Mouse (Mus musculus): Measurements from ENCODE around the gene Slc39a7.

Gene Slc39a7

DNA sequence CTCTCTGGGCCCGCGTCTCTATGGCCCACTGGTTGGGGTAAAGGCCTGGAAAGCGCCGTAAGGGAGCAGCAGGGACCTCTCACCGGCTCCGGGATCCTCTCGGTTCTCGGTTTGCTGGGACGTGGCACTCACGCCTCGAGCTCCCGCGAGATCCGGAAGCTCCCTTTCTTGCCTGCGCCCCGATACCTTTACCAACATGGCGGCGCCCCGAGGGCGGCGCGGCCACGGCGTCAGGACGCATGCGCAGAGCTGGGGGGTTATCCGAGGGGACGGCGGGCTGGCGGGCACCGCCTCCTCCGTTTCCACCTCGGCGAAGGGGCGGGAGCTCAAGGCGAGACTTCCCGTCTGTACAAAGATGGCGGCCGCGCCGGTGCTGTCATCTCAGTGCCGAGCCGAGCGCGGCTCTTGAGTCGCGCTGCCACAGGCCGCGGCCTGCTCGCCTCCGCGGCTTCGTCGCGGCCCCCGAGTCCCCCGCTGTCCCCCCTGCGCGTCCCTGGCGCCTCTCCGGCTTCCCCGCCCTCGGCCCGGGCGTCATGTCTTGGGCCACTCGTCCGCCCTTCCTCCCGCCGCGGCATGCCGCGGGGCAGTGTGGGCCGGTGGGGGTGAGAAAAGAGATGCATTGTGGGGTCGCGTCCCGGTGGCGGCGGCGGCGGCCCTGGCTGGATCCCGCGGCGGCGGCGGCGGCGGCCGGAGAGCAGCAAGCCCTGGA lies at the start of gene Slc39a7, which contains the start of gene Rxrb:
Gene Slc39a7, minus strand, starts transcription at position 218 of the 709 bp plus-strand sequence.
Gene Rxrb, plus strand, starts transcription at position 348 of the 709 bp plus-strand sequence.
- peak; percentile 96 for DNase-seq (ENCODE audit: low read depth, low spot score)

DNA sequence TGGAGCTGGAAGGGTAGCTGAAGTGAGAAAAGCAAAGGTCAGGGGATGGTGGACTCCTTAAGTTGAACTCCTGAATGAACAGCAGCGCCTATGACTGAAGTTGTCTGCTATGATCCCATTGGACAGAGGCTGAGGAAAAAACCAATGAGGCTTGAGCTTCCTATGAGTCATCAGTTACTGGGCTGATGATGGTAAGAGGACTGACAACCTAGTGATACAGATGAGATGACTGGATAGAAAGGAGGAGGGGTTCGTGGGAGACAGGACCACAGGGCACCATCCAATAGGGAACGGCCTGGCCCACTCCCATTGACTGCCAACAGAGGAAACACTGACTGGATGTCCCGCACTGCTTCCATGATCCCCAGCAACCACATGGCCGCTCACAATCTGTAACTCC lies 48.1 kb upstream of the Slc39a7 start:
- peak; percentile 71 for DNase-seq (ENCODE audit: low read depth, low spot score)

DNA sequence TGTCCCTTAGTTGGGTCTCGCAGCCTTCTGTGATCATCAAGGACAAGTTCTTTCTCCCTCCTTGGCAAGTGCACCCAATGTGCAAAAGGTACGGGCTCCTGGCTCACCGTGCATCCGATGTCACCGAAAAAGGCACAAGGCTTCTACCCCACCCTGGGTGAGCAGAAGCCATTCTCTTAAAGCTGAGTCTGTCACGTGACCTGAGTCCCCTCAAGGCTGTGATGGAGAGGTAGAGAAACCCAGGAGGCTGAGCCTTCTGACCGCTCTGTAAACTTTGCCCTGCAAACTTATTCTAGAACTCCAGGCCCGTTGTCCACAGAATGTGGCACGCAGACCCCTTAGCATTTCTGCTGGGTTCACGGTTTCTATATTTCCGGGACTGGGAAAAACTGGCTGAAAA lies 47.5 kb upstream of the Slc39a7 start:
- DNase-seq (ENCODE audit: low read depth, low spot score) = no peak

DNA sequence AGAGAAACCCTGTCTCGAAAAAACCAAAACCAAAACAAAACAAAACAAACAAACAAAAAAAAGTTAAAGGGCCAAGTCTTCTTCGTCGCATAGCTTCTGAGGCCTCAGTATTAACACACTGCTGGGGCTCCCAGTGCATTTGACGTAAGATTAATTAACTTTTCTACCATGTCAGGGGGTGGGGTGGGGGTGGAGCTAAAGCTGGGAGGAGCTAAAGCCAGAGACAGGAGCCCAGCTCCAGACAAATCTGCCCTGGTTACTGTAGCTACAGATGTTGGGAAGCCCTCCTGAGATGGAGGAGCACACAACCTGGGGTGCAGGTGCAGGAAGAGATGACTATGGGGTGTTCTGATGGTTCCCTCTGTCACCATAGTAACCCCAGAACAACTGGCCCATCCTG lies 46.7 kb upstream of the Slc39a7 start:
- no peak for DNase-seq (ENCODE audit: low read depth, low spot score)

DNA sequence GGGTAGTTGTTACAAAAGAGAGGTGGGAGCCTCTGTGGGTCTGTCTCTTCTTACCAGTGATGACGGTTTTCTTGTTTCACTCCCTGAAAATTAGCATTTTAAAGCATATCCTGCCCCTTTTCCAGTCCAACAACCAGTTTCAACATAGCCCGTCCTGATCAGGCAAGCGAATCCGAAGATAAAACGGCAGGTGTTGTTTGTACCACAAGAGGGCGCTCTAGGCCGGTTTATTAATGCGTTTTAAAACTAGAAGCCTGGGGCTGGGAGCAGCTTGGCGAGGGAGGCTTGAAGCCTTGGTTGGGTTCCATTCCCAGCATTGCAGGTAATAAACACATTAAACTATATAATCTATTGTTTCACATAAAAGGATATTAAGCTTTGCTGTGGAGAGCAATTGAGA lies 46.1 kb upstream of the Slc39a7 start:
- peak; percentile 93 for DNase-seq (ENCODE audit: low read depth, low spot score)

DNA sequence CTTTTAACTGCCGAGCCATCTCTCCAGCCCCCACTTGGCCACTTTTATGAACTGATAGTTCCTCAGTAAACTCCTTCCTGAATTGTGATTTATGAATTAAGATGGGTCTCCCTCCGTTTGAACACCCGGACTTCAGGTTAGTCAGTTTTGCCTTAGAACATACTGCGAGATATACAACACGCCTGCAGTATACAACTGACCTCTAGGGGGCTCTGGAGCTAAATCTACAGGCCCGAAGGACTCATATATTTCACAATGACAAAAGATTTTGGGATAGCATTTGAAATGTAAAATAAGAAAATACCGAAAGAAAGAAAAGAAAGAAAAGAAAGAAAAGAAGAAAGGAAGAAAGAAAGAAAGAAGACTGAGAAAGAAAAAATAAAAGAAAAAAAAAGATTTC lies 43.8 kb upstream of the Slc39a7 start:
- DNase-seq (ENCODE audit: low read depth, low spot score) = peak; percentile 84

DNA sequence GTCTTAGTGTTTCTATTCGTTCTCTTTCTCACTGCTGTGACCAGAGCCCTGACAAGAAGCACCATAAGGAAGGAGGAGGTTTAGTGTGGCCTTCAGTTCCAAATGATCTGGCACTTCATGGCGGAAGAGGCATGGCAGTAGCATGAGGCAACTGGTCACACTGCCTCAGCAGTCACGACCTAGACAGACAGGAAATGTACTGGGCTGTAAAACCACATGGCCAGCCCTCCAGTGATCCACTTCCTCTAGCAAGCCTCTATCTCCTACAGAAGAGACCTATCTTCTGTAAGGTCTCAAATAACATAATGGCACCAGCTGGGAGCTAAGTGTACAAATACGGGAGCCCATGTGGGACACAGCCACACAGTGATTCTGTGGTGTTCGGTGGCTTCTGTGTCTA lies 40.6 kb upstream of the Slc39a7 start:
- DNase-seq (ENCODE audit: low read depth, low spot score) = no peak

DNA sequence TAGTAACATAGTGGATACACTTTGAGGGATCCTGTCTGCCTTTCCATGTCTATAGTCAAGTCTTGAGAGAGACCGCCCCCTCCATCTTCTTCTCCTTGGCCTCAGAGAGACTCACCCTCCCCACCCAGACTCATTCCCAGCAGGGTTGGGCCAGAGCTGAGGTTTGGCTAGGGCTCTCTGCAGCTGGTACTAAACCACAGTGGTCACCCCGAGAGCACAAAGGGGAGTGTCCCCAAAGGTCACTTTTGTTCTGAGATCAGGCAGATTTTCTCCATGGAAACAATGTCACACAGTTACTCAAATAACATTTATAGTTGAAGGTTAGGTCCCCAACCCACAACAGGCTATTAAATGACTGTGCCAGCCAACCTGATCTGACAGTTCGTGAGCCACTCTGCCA lies 37.4 kb upstream of the Slc39a7 start:
- no peak for DNase-seq (ENCODE audit: low read depth, low spot score)

DNA sequence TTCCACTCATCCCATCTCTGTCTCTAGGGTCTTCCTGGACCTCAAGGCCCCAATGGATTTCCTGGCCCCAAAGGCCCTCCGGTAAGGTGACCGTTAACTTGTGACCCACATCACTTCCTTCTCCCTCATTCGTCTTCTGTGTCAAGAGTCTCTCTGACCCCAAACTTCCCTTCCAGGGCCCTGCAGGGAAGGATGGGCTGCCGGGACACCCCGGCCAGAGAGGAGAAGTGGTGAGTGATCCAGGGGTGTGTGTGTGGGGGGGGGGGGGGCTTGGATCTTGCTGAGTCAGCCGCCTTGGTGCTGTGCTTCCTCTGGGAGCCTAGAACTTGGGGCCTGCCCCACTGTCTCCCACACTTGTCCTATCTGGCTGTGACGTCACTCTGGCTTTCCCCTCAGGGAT lies 25.7 kb upstream of the Slc39a7 start:
- no peak for DNase-seq (ENCODE audit: low read depth, low spot score)

DNA sequence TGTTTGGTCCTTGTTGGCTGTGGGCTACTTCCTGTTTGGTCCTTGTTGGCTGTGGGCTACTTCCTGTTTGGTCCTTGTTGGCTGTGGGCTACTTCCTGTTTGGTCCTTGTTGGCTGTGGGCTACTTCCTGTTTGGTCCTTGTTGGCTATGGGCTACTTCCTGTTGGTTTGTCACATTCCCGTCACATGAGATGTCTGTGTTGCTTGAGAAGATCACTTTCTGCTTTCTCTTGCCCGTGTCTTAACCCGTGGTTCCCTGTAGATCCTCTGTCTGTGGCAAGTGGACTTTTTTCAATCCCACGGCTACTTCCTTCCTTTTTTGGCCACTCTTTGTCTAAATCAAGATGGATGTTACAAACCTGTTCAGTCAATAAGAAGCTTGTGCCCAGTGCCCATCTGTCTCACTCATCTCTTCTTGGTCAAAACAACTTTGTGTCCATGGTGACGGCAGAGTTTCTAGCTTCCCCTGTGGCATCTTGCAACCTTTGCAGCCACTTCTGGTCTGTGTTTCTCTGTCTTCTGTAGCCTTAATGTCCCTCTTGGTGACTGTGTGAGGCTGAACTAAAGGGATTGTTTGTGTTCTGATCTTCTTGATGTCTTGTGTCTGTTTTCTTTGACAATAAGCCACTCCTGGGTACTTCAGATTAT lies 16.0 kb upstream of the Slc39a7 start:
- DNase-seq (ENCODE audit: low read depth, low spot score) = no peak

DNA sequence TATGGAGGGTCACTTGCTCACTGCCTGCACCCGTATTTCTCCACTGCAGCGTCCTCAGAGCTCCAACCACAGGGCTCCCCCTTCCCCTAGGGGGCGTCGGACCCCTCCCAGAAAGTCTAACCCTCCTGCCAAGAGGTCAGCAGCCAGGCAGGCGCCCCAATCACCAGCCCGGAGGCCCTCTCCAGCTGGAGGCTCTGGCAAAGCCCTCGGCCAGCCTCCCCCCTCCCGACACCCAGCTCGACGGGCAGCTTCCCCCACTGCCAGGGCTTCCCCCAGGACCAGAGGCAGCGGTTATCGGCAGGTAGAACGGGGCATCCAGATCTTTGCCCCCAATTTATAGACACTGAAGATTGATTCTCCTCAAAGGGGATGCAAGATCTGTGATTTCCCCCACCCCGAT lies 14.5 kb upstream of the Slc39a7 start:
- DNase-seq (ENCODE audit: low read depth, low spot score) = no peak

DNA sequence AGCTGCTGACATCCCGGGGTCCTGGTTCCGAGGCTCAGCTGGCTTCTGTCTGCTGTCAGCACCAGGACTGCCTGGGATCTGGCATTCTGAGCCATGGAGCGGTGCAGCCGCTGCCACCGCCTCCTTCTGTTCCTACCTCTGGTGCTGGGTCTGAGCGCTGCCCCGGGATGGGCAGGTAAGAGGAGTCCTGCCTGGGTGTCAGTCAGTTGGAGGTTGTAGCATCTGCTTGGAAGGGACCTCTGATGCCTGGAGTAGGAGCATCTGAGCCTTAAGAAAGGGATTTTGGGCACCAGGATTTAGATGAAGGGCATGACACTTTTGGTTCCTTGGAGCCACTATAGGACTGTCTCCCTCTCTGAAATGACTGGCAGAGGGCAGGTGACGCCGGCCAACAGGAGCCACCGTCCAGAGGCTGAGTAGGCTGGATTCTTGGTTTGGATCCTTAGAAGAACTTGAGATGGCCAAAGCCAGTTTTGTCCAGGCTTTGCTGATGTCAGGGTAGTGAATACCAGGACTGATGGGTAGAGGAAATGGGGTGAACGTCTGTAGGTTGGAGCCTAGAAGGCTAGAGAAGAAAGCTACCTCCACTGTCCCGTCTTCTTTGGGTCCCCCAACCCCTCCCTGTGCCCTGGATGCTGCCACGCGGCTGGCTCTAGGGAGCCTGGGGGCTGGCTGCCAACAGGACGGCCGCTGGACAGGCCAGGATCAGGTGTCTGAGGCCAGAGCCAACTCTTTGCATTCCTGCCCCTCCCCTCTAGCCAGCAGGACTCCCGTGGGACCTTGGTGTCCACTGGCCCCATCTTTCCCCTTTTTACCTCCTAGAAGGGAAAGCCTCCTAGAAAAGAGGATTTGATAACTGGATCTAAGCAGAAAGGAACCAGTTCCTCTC lies 8.3 kb upstream of the Slc39a7 start:
- DNase-seq (ENCODE audit: low read depth, low spot score) = peak; percentile 71

DNA sequence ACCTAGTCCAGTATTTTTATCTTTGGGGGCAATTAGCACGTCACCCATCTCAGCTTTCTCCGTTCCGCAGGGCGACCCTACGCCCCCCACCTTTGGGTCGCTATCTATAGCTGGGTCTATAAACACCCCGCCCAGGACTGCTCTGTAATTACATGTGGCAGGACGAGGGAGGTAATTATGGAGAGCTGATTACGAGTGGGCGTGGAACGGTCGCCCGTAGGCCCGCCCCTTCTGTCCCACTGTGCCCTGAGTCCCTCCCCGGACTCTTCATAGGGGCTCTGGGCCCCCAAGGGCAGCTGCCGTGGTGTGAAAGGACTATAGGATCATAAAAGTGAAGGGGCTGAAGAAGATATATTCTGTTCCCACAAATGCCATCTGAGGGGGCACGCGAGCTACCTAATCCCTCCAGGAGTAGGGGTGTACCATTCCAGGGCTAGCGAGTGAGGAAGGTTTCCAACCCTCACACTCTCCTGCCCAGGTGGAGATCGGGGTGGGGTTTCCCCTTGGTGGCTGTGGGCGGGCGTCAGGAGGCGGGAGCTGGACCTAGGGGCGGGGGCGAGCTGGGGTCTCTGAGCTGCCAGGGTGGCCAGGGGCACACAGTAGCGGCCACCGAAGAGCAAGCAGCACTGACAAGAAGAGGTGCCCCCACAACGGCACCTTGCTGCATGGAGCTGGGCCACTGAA lies 7.5 kb upstream of the Slc39a7 start, which contains the start of gene Col11a2:
Gene Col11a2, plus strand, starts transcription at position 560 of the 684 bp plus-strand sequence.
- DNase-seq (ENCODE audit: low read depth, low spot score) = no peak

DNA sequence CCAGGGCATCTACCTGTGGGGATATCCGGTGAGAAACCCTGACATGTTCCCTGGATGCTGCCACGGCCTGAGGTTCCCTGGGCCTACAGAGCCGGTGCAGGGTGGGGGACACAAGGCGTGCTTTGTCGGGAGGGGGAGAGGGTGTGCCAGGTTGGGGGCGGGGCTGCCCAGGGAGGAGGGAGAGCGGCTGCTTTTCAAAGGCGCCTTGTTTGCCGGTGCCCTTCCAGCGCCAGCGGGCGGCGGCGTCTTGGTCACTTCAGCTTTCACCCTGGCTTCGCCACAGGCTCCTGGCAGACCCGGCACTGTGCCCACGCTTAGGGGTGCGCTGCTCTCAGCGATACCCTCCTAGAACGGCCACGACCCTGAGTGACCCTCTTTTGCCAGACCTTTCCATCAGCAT lies 7.0 kb upstream of the Slc39a7 start:
- no peak for DNase-seq (ENCODE audit: low read depth, low spot score)

DNA sequence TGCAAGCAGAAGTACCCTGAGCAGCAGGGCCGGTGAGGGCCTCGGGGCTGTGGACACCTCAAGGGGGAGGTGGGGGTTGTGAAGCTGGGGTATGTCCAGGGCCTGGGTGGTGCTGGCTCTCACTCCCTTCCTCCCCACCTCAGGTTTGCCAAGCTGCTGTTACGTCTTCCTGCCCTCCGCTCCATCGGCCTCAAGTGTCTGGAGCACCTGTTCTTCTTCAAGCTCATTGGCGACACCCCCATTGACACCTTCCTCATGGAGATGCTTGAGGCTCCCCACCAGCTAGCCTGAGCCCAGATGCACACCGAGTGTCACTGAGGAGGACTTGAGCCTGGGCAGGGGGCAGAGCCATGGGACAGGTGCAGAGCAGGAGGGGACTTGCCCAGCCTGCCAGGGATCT lies 5.8 kb upstream of the Slc39a7 start:
- DNase-seq (ENCODE audit: low read depth, low spot score) = no peak

DNA sequence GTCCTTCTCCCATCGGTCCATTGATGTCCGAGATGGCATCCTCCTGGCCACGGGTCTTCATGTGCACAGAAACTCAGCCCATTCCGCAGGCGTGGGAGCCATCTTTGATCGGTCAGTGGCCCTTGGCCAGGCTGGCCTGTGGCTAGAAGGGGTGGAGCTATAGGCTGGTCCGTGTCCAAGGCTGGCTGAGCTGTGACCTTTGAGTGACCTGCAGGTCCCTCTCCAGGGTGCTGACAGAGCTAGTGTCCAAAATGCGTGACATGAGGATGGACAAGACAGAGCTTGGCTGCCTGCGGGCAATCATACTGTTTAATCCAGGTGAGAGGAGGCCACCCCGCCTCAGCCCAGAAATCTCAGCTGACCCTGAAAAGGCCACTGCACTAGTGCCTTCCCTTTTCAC lies 5.2 kb upstream of the Slc39a7 start:
- DNase-seq (ENCODE audit: low read depth, low spot score) = no peak

DNA sequence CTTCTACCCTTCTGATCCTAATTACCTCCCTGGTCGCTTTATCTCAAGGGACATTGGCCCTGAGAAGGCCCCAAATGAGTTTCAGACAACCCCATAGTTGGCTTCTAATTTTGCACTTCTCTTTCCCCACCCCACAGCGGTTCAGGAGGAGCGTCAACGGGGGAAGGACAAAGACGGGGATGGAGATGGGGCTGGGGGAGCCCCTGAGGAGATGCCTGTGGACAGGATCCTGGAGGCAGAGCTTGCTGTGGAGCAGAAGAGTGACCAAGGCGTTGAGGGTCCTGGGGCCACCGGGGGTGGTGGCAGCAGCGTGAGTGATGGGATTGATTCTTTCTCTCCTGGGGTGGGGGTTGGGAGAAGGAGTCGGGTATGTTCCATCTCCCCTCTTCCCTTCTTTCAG lies 4.0 kb upstream of the Slc39a7 start:
- no peak for DNase-seq (ENCODE audit: low read depth, low spot score)

DNA sequence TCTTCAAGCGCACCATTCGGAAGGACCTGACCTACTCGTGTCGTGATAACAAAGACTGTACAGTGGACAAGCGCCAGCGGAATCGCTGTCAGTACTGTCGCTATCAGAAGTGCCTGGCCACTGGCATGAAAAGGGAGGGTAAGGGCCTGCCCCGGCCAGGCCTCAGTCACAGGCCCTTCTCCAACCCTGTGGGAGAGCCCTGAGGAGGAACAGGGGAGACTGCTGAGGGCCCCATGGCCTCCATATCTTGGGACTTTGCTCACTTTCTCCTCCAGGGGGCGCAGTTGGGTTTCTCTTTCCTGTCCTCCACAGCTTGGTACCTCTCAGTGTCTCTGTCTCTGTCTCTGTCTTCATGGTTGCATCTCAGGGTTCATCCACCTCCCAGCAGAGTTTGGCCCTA lies 2.6 kb upstream of the Slc39a7 start:
- peak; percentile 88 for DNase-seq (ENCODE audit: low read depth, low spot score)

DNA sequence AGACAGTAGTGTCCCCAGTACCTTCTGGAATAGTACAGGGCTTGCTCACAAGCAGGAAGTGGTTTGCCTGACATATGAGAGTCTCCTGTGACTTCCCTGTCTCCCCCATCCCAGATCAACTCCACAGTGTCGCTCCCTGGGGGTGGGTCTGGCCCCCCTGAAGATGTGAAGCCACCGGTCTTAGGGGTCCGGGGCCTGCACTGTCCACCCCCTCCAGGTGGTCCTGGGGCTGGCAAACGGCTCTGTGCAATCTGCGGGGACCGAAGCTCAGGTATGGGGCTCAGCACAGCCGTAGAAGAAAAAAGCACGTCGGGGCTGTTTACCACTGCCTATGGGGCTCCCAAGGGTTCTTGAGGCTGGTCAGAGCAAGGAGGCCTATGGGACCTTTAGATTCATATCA lies 2.0 kb upstream of the Slc39a7 start:
- DNase-seq (ENCODE audit: low read depth, low spot score) = no peak

DNA sequence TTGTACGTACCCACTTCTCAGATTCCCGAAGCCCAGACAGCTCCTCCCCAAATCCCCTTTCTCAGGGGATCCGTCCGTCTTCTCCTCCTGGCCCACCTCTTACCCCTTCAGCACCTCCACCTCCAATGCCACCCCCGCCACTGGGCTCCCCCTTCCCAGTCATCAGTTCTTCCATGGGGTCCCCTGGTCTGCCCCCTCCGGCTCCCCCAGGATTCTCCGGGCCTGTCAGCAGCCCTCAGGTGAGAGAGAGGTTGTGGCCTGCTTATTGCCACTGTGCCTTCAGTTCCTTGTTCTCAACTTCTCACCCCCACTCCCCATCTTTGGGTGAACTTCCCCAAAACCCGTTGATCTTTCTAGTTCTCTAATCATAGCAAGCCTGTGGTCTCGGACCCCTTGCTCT lies 1.3 kb upstream of the Slc39a7 start:
- DNase-seq (ENCODE audit: low read depth, low spot score) = no peak

DNA sequence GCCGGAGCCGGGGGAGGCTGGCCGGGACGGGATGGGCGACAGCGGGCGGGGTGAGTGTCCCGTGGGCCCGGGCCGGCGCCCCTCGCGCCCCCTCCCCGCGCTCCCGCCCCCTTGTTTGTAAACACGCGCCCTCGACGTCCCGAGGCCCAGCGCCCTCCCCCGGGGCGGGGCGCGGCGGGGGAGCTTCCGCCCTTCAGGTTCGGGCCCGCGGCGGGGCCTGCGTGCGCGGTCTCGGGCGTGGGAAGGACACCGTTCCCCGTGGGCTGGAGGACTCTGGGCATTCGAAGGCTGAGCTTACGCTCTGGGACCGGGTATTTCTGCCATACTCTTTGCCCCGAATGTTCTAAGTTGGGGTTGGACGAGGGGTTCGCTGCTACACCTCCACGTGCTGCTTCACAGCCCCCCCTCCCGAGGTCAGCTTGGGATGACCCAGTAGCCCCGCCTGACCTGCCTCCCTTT lies 721 bp upstream of the Slc39a7 start:
- peak; percentile 46 for DNase-seq (ENCODE audit: low read depth, low spot score)

DNA sequence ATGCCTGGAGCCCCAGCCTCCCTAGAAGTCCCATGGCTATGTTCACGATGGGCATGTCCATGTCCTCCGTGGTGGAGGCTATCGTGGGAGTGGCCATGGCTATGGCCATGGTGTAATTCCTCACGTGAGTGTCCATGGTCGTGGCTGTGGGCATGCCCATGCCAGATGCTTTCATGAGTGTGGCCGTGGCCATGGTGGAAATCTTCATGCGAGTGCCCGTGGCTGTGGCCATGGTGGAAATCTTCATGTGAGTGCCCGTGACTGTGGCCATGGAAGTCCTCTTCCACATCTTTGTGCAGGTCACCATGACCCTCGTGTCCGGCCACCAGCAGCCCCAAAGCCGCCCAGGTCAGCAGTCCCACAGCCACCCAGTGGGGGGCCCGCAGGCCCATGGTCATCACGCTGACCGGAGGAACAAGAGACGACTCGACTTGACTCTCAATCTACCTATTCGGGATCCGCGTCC lies 588 bp downstream of the Slc39a7 start:
- DNase-seq (ENCODE audit: low read depth, low spot score) = peak; percentile 53

Measured in 3T3-L1 (cell line).